Mouse (Mus musculus) heart, embryonic 14.5 days (tissue): ENCODE results near the gene Gpr176. TPM values are rescaled to one million over a fixed set of nuclear protein-coding genes. Genes with fewer than 3 reads are reported as not detected.

Source experiments
- ATAC-seq: fragments of 200-750 bp; cut with Nextera tagmentation; 2 replicates; pipeline ENCODE4 v1.8.0; 2017; ENCODE audit warnings: low read depth, moderate TSS enrichment; ENCODE audit not compliant: insufficient number of reproducible peaks, insufficient read depth, low FRiP score
- H3K27ac ChIP-seq, 2 experiments: fragments of 200-500 bp in 1 of 2; fragments of 300-500 bp in 1 of 2; sonication (generic) in 1 of 2; replicated peaks in 1 of 2; 2 replicates each; pipeline ENCODE4 v1.5.1; 2012 to 2014; ENCODE audit warnings: low read depth in 2 of 2, low read length in 2 of 2, control low read depth in 1 of 2, mild to moderate bottlenecking in 1 of 2, mixed read lengths in 1 of 2; ENCODE audit not compliant: control insufficient read depth in 1 of 2, insufficient read depth in 1 of 2
- H3K27me3 ChIP-seq: fragments of 300-500 bp; sonication (generic); 2 replicates; pipeline ENCODE4 v1.6.1; 2014; ENCODE audit warnings: mild to moderate bottlenecking, low read length, control low read depth; ENCODE audit not compliant: control insufficient read depth, insufficient read depth
- H3K36me3 ChIP-seq: fragments of 300-500 bp; sonication (generic); 2 replicates; pipeline ENCODE4 v1.6.1; 2014; ENCODE audit warnings: mild to moderate bottlenecking, control low read depth, low read length, mixed read lengths; ENCODE audit not compliant: control insufficient read depth, insufficient read depth
- H3K4me1 ChIP-seq, 2 experiments: fragments of 200-500 bp in 1 of 2; fragments of 300-500 bp in 1 of 2; sonication (generic) in 1 of 2; 2 replicates each; pipeline ENCODE4 v1.6.1; 2012 to 2014; ENCODE audit warnings: low read length in 2 of 2, control low read depth in 1 of 2, mixed read lengths in 1 of 2; ENCODE audit not compliant: control insufficient read depth in 2 of 2, insufficient read depth in 2 of 2
- H3K4me2 ChIP-seq: fragments of 300-500 bp; sonication (generic); 2 replicates; pipeline ENCODE4 v1.6.1; 2014; ENCODE audit warnings: mild to moderate bottlenecking, low read length
- H3K4me3 ChIP-seq, 2 experiments: fragments of 200-500 bp in 1 of 2; fragments of 300-500 bp in 1 of 2; sonication (generic) in 1 of 2; 2 replicates each; pipeline ENCODE4 v1.5.1; 2012 to 2014; ENCODE audit warnings: low read length in 2 of 2, mild to moderate bottlenecking in 2 of 2, control low read depth in 1 of 2, low read depth in 1 of 2, moderate library complexity in 1 of 2; ENCODE audit not compliant: control insufficient read depth in 1 of 2, insufficient read depth in 1 of 2
- H3K9ac ChIP-seq: fragments of 300-500 bp; sonication (generic); 2 replicates; pipeline ENCODE4 v1.6.1; 2014; ENCODE audit warnings: mild to moderate bottlenecking, low read length
- H3K9me3 ChIP-seq: fragments of 300-500 bp; sonication (generic); 2 replicates; pipeline ENCODE4 v1.6.1; 2016; ENCODE audit warnings: low read length, control low read depth; ENCODE audit not compliant: control insufficient read depth
- WGBS: fragments of 180-500 bp; shearing (Covaris S2); extraction: QIAGEN DNeasy Blood & Tissue Kit; methylation state at CpG from one replicate; pipeline ENCODE4 v1.1.7; 2014; 5-methylcytosine and 5-hydroxymethylcytosine counted together
- polyA plus RNA-seq: library from polyadenylated mRNA; unstranded; fragments of >200 nt; fragmentation: Nextera tagmentation; extraction: Ambion mirVana; gene quantifications from 2 replicates; pipeline ENCODE4 v1.2.1, GENCODE M21; 2014

The Gpr176 gene
- polyA plus RNA-seq, 1 experiment from 2014 or later: 0.76 TPM

DNA sequence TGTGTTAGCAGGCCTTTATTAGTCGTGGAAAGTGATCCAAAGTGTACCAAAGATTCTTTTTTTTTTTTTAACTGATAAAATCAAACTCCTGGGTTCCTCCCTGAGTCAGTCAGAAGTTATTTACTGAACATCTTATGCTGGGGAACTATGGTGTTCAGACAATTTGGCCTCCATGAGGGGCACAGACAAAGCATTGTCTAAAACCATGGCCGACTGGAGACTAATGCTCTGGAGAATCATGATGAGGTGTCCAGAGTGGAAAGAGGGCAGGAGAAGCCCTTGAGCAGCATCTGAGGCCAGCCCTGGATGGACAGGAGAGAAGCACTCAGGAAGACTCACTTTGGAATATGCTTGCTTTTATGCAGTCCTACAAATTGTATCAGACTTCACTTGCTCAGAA lies 33.6 kb upstream of the Gpr176 start:
- no peak for ATAC-seq
- Histone ChIP-seq H3K4me3 (no peak overlapping the region), H3K9me3 (no peaks in the 10 kb centered on the region), H3K9ac (no peak overlapping the region), H3K27ac (no peak overlapping the region), H3K4me1 (no peaks in the 10 kb centered on the region), H3K4me2 (no peak overlapping the region), H3K27me3 (no peaks in the 10 kb centered on the region), H3K36me3 (peaks cover 51% of the 10 kb centered on the region)
- WGBS: 66% methylated on average over 2 of the region's 2 CpGs

DNA sequence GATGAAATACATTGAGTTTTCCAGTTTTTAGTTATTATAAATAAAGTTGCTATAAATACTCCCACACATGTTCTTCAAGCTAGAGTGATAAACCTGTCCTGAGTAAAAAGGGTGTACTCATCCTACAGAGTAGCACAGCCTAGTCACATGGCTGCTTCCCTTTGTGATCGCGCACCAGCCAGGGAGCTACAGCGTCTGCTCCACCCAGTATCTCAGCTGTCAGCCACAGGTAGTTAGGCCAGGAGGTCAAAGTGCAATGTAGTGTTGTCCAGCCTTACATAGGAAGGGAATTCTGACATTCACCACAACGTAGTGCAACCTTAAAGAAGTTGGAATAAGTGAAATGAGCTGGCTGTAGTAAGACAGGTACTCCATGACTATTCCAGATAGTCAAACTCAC lies 32.3 kb upstream of the Gpr176 start:
- Histone ChIP-seq H3K9ac (no peak overlapping the region), H3K27ac (no peak overlapping the region), H3K27me3 (no peaks in the 10 kb centered on the region), H3K9me3 (no peaks in the 10 kb centered on the region), H3K4me1 (no peaks in the 10 kb centered on the region), H3K4me3 (no peak overlapping the region), H3K36me3 (peaks cover 39% of the 10 kb centered on the region), H3K4me2 (no peak overlapping the region)
- WGBS: 89% methylated on average over 4 of the region's 4 CpGs
- no peak for ATAC-seq

DNA sequence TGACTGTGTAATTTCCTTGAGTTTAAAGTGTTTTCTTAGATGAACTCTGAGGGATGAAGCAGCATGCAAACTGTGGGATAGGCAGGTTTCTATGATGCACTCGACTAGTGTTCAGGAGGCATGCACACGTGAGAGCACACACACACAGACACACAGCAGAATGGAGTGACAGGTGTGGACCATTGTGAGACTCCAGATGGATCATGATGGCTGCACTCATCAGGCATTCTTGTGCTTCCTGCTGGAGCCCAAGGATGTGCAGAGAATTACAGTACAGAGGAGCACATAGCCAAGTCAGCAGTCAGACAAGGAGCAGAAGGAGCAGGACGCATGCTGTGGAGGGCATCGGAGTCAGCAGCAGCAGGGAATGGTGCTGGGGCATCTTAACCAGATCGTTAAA lies 31.1 kb upstream of the Gpr176 start:
- Histone ChIP-seq H3K4me1 (no peaks in the 10 kb centered on the region), H3K27ac (no peak overlapping the region), H3K4me3 (no peak overlapping the region), H3K9ac (no peak overlapping the region), H3K27me3 (no peaks in the 10 kb centered on the region), H3K9me3 (no peaks in the 10 kb centered on the region), H3K36me3 (peaks cover 33% of the 10 kb centered on the region), H3K4me2 (no peak overlapping the region)
- no peak for ATAC-seq
- 80% methylated on average over 5 of the region's 5 CpGs for WGBS

DNA sequence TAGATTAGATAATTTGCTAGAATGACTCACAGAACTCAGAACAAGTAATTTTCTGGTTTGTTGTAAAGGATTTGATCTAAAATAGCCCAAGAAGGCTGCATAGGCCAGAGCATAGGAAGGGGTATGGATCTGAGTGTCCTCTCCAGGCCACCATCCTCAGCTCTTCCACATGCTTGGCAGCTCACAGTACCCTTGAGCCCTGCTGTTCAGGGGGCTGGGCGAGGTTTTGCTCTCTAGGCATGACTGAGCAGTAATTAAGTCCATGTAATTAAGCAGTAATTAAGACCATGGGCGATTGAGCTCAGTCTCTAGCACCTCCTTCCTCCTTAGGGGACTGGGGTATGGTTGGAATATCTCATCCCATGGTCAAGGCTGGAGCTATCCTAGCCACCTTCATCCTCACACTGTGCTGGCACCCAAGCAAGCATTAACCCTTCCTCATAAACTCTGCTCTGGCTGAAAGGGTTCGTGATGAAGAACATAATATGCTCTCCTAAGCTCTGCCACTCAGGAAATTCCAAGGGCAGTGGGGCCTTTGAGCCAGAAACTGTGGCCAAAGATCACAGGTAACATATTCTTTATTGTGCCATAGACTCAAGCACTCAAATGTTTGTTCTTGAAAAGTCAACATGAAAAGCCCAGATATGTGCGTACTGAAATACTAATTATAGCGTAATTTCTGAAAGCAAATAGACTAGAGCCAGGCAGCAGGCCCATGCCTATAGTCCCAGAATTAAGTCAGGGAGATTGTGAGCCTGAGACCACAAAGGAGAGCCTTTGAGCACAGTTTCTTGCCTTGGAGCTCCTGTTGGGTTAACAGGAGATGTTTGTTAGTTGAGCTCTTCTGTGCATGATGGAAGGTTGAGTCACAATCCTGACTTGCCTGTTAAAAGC lies 28.9 kb upstream of the Gpr176 start:
- Histone ChIP-seq H3K4me3 (no peak overlapping the region), H3K9ac (no peak overlapping the region), H3K9me3 (no peaks in the 10 kb centered on the region), H3K27ac (no peak overlapping the region), H3K36me3 (peaks cover 25% of the 10 kb centered on the region), H3K4me2 (no peak overlapping the region), H3K27me3 (no peaks in the 10 kb centered on the region), H3K4me1 (no peaks in the 10 kb centered on the region)
- no peak for ATAC-seq
- 88% methylated on average over 5 of the region's 5 CpGs for WGBS

DNA sequence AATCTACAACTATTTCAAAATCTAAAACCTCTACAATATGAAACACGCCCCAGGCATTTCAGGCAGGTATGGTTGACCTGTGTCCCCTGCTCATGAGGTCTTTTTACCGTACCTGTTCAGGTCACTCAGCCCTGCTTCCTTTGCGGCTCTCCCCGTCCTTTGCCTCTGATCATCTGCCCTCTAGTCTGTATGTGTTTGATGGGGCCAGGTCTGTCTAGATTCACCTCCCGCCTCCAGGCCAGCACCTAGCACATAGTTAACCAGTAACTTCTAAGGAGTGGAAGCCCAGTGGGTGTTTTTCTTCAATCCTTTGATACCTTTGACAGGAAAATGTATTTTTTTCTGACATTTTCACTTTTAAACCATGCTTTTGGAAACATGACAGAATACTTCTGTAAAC lies 26.5 kb upstream of the Gpr176 start:
- H3K4me3 ChIP-seq: no peak overlapping the region
- no peak overlapping the region for H3K27ac ChIP-seq
- no peak overlapping the region for H3K9ac ChIP-seq
- H3K9me3 ChIP-seq: no peaks in the 10 kb centered on the region
- WGBS: 82% methylated on average over 5 of the region's 5 CpGs
- H3K36me3 ChIP-seq: peaks cover 12% of the 10 kb centered on the region
- no peak overlapping the region for H3K4me2 ChIP-seq
- ATAC-seq: no peak
- no peaks in the 10 kb centered on the region for H3K4me1 ChIP-seq
- no peaks in the 10 kb centered on the region for H3K27me3 ChIP-seq

DNA sequence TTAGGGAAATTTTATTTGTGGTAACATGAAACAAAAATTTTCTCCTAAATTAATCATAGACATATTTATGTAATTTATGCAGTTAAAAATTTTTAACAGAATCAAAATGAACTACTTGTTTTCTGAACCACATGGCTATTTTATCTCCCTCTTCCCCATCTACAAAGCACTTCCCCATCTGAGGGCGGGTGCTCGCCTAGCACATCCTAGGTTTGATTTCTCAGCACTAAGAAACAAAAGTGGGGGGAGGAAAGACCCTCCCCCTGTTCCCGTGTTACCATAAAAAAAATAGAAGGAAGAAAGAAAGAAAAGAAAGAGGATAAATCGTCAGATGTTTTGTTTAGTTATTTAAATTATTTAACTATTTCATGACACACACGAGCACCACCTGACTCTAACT lies 18.0 kb upstream of the Gpr176 start:
- ATAC-seq: no peak
- no peak overlapping the region for H3K27ac ChIP-seq
- H3K4me1 ChIP-seq: peaks cover 0 to 11% of the 10 kb centered on the region in 2 experiments; a peak in 2 of 4 replicates
- no peak overlapping the region for H3K4me2 ChIP-seq
- H3K9ac ChIP-seq: no peak overlapping the region
- H3K9me3 ChIP-seq: no peaks in the 10 kb centered on the region
- H3K27me3 ChIP-seq: no peaks in the 10 kb centered on the region
- WGBS: 72% methylated on average over 5 of the region's 5 CpGs
- no peaks in the 10 kb centered on the region for H3K36me3 ChIP-seq
- no peak overlapping the region for H3K4me3 ChIP-seq

DNA sequence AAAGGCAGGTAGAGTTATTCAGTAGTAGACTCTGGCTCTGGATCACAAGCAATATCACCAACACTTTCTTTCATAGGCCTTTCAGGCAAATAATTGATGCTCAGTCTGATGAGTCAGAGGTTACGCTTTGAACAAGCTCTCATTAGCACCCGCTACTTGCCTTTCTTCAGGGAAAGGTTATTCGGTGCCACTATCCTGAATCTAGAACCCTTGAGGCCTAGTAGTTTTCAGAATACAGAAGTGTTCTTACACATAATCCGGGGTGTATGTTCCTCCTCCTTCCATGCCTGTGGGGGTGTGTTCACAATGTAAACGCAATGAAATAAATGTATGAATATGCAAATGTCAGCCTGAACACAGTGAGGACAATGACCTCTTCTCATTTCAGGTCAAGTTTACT lies 16.9 kb upstream of the Gpr176 start:
- Histone ChIP-seq H3K9me3 (no peaks in the 10 kb centered on the region), H3K4me1 (peaks cover 0 to 11% of the 10 kb centered on the region in 2 experiments; a peak in 2 of 4 replicates), H3K36me3 (no peaks in the 10 kb centered on the region), H3K4me3 (no peak overlapping the region), H3K27ac (no peak overlapping the region), H3K9ac (peak overlapping the region; percentile 40; the same call in 1 of the 2 replicates), H3K27me3 (no peaks in the 10 kb centered on the region), H3K4me2 (peak overlapping the region; percentile 89)
- 84% methylated on average over 5 of the region's 5 CpGs for WGBS
- no peak for ATAC-seq
